Mouse (Mus musculus) intestine, postnatal 0 days (tissue): ENCODE measurements at regions not wholly inside any gene's neighbourhood (a gene's known extent, or its start where the extent isn't known, plus 50 kb on each side); places are given as distances from the start of the nearest gene placed in this dataset.
A peak's percentile ranks its signal among the peaks of the same experiment; 100 is the strongest.

Source experiments
- ATAC-seq: fragments of 200-750 bp; cut with Nextera tagmentation; 2 replicates; pipeline ENCODE4 v1.8.0; 2017; ENCODE audit warnings: mild to moderate bottlenecking, moderate TSS enrichment, moderate library complexity
- H3K27ac ChIP-seq: fragments of 300-500 bp; sonication (generic); 2 replicates; pipeline ENCODE4 v1.5.1; 2014; ENCODE audit warnings: mild to moderate bottlenecking, low read depth, low read length, moderate library complexity
- H3K27me3 ChIP-seq: fragments of 300-500 bp; sonication (generic); replicated peaks from 2 replicates; pipeline ENCODE4 v1.6.1; 2014; ENCODE audit warnings: low read length, mixed read lengths; ENCODE audit not compliant: control insufficient read depth, insufficient read depth
- H3K36me3 ChIP-seq: fragments of 300-500 bp; sonication (generic); 2 replicates; pipeline ENCODE4 v1.6.1; 2014; ENCODE audit warnings: mild to moderate bottlenecking, moderate library complexity; ENCODE audit not compliant: control insufficient read depth, insufficient read depth
- H3K4me1 ChIP-seq: fragments of 300-500 bp; sonication (generic); replicated peaks from 2 replicates; pipeline ENCODE4 v1.6.1; 2014; ENCODE audit warnings: antibody characterized with exemption, low read length, mixed read lengths; ENCODE audit not compliant: control insufficient read depth, insufficient read depth
- H3K4me2 ChIP-seq: fragments of 300-500 bp; sonication (generic); replicated peaks from 2 replicates; pipeline ENCODE4 v1.6.1; 2014; ENCODE audit warnings: low read depth, mild to moderate bottlenecking, moderate library complexity
- H3K4me3 ChIP-seq: fragments of 300-500 bp; sonication (generic); 2 replicates; pipeline ENCODE4 v1.5.1; 2014; ENCODE audit warnings: low read depth, low read length
- H3K9ac ChIP-seq: fragments of 300-500 bp; sonication (generic); 2 replicates; pipeline ENCODE4 v1.6.1; 2014; ENCODE audit warnings: mild to moderate bottlenecking, low read depth, low read length
- H3K9me3 ChIP-seq: fragments of 300-500 bp; sonication (generic); 2 replicates; pipeline ENCODE4 v1.6.1; 2016; ENCODE audit warnings: mixed run types; ENCODE audit not compliant: control insufficient read depth
- CTCF ChIP-seq: sonication (generic); IDR thresholded peaks from 2 replicates; pipeline ENCODE4 v1.5.1; 2016; ENCODE audit warnings: low read depth, mild to moderate bottlenecking, control low read depth, antibody characterized with exemption, moderate library complexity
- WGBS: fragments of 180-500 bp; shearing (Covaris S2); extraction: QIAGEN DNeasy Blood & Tissue Kit; methylation state at CpG from one replicate; pipeline ENCODE4 v1.1.7; 2014; 5-methylcytosine and 5-hydroxymethylcytosine counted together

GRCm38 (mm10) chr10:97159831-97160575, 319.4 kb upstream of the Dcn start:
- H3K4me1 ChIP-seq = 0 out of 2 replicates have a peak, but pooled peaks cover 2% of the 10 kb centered on the region
- H3K27me3 ChIP-seq = no peaks in the 10 kb centered on the region
- H3K9me3 ChIP-seq = no peaks in the 10 kb centered on the region
- peak; percentile 85 for TF ChIP-seq CTCF
- H3K4me3 ChIP-seq = no peak overlapping the region
- ATAC-seq = no peak
- no peak overlapping the region for H3K4me2 ChIP-seq
- no peak overlapping the region for H3K27ac ChIP-seq
- H3K36me3 ChIP-seq = no peaks in the 10 kb centered on the region
- 52% methylated on average over 10 of the region's 10 CpGs for WGBS
- no peak overlapping the region for H3K9ac ChIP-seq

GRCm38 (mm10) chr10:97160892-97161291, 318.5 kb upstream of the Dcn start:
- Histone ChIP-seq H3K4me3 (no peak overlapping the region), H3K9me3 (no peaks in the 10 kb centered on the region), H3K27me3 (no peaks in the 10 kb centered on the region), H3K4me1 (0 out of 2 replicates have a peak, but pooled peaks cover 2% of the 10 kb centered on the region), H3K4me2 (no peak overlapping the region), H3K27ac (no peak overlapping the region), H3K36me3 (no peaks in the 10 kb centered on the region), H3K9ac (no peak overlapping the region)
- no peak for TF ChIP-seq CTCF
- ATAC-seq = no peak
- 8% methylated on average over 2 of the region's 2 CpGs for WGBS

GRCm38 (mm10) chr10:97178468-97178867, 300.9 kb upstream of the Dcn start:
- WGBS = 75% methylated on average over 3 of the region's 3 CpGs
- ATAC-seq = no peak

GRCm38 (mm10) chr10:97189696-97190095, 289.7 kb upstream of the Dcn start:
- no peak for TF ChIP-seq CTCF
- no peak overlapping the region for H3K27ac ChIP-seq

More at GRCm38 (mm10) chr10:97178468-97178867, 300.9 kb upstream of the Dcn start:
- H3K9me3 ChIP-seq = no peaks in the 10 kb centered on the region
- no peaks in the 10 kb centered on the region for H3K27me3 ChIP-seq
- no peak overlapping the region for H3K27ac ChIP-seq
- H3K36me3 ChIP-seq = no peaks in the 10 kb centered on the region
- no peaks in the 10 kb centered on the region for H3K4me1 ChIP-seq
- no peak for TF ChIP-seq CTCF
- H3K4me3 ChIP-seq = no peak overlapping the region
- H3K9ac ChIP-seq = no peak overlapping the region
- H3K4me2 ChIP-seq = no peak overlapping the region

GRCm38 (mm10) chr10:97211238-97211695, 268.1 kb upstream of the Dcn start:
- Histone ChIP-seq H3K27me3 (no peaks in the 10 kb centered on the region), H3K9me3 (no peaks in the 10 kb centered on the region), H3K27ac (no peak overlapping the region), H3K4me2 (no peak overlapping the region), H3K4me1 (no peaks in the 10 kb centered on the region), H3K9ac (no peak overlapping the region), H3K36me3 (no peaks in the 10 kb centered on the region), H3K4me3 (no peak overlapping the region)
- ATAC-seq = no peak
- WGBS = 87% methylated on average over 4 of the region's 4 CpGs
- TF ChIP-seq CTCF = no peak

More at GRCm38 (mm10) chr10:97189696-97190095, 289.7 kb upstream of the Dcn start:
- H3K4me3 ChIP-seq = no peak overlapping the region
- H3K9ac ChIP-seq = no peak overlapping the region
- H3K9me3 ChIP-seq = no peaks in the 10 kb centered on the region
- no peaks in the 10 kb centered on the region for H3K36me3 ChIP-seq
- H3K27me3 ChIP-seq = no peaks in the 10 kb centered on the region
- no peaks in the 10 kb centered on the region for H3K4me1 ChIP-seq
- no peak for ATAC-seq
- no peak overlapping the region for H3K4me2 ChIP-seq

- ATAC-seq = no peak
- H3K9ac ChIP-seq = no peak overlapping the region
- H3K27ac ChIP-seq = no peak overlapping the region
- no peak for TF ChIP-seq CTCF
- H3K4me1 ChIP-seq = no peaks in the 10 kb centered on the region
- H3K9me3 ChIP-seq = no peaks in the 10 kb centered on the region
- H3K4me2 ChIP-seq = no peak overlapping the region
- H3K36me3 ChIP-seq = no peaks in the 10 kb centered on the region
- no peaks in the 10 kb centered on the region for H3K27me3 ChIP-seq
- 74% methylated on average over 7 of the region's 7 CpGs for WGBS
- no peak overlapping the region for H3K4me3 ChIP-seq
Observed at GRCm38 (mm10) chr10:97211785-97212398, 267.5 kb upstream of the Dcn start.
